Mouse (Mus musculus) cortical plate, adult 2 months (tissue): ENCODE measurements around the gene Spata32.

Source experiments
- CTCF ChIP-seq: fragments of 200-500 bp; IDR thresholded peaks from 2 replicates; pipeline ENCODE4 v1.5.1; 2011; ENCODE audit warnings: mild to moderate bottlenecking, control low read depth, low read length; ENCODE audit not compliant: insufficient read depth; ENCODE audit errors: extremely low read depth
- POLR2A ChIP-seq: fragments of 200-500 bp; IDR thresholded peaks from 2 replicates; pipeline ENCODE4 v1.6.1; 2011; ENCODE audit warnings: mild to moderate bottlenecking, low read length, control low read depth; ENCODE audit not compliant: insufficient read depth; ENCODE audit errors: extremely low read depth

DNA sequence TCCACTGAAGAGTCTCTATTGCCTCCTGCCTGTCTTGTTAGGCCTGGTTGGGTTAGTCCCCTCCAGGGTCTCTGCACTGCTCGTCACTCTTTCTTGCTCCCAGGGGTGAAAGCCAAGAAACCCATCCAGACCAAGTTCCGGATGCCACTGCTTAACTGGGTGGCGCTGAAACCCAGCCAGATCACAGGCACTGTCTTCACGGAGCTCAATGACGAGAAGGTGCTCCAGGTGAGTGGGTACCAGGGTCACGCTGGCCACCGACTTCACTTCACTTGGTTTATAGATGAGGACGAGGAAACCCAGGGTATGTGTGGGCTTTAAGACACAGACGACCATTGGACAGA is 24.4 kb downstream of the Spata32 start:
- TF ChIP-seq CTCF (no peak), POLR2A (no peak)
